Mouse (Mus musculus): Measurements from ENCODE around the gene Vwa3b. TPM values are rescaled to one million over a fixed set of nuclear protein-coding genes. Genes with fewer than 3 reads are reported as not detected.

The Vwa3b gene
- total RNA-seq (2017): 0.96 to 1.6 TPM in 2 of 3 replicates, not detected in the other

GRCm38 (mm10) chr1:37025962-37026686 lies at the start of gene Vwa3b:
Gene Vwa3b, plus strand, starts transcription at chr1:37026596.
- ATAC-seq (replicated peaks; ENCODE audit: insufficient number of reproducible peaks, low FRiP score, low TSS enrichment, poor library complexity, severe bottlenecking): no peak

GRCm38 (mm10) chr1:36976770-36977169 lies 49.6 kb upstream of the Vwa3b start:
- no peak for ATAC-seq (replicated peaks; ENCODE audit: insufficient number of reproducible peaks, low FRiP score, low TSS enrichment, poor library complexity, severe bottlenecking)

GRCm38 (mm10) chr1:36982191-36982961 lies 44.0 kb upstream of the Vwa3b start:
- ATAC-seq (replicated peaks; ENCODE audit: insufficient number of reproducible peaks, low FRiP score, low TSS enrichment, poor library complexity, severe bottlenecking): no peak

- no peak for ATAC-seq (replicated peaks; ENCODE audit: insufficient number of reproducible peaks, low FRiP score, low TSS enrichment, poor library complexity, severe bottlenecking)
These were observed 42.6 kb upstream of the Vwa3b start for GRCm38 (mm10) chr1:36983754-36984153.

GRCm38 (mm10) chr1:36984406-36984805 lies 42.0 kb upstream of the Vwa3b start:
- no peak for ATAC-seq (replicated peaks; ENCODE audit: insufficient number of reproducible peaks, low FRiP score, low TSS enrichment, poor library complexity, severe bottlenecking)

GRCm38 (mm10) chr1:36985896-36986295 lies 40.5 kb upstream of the Vwa3b start:
- no peak for ATAC-seq (replicated peaks; ENCODE audit: insufficient number of reproducible peaks, low FRiP score, low TSS enrichment, poor library complexity, severe bottlenecking)

- ATAC-seq (replicated peaks; ENCODE audit: insufficient number of reproducible peaks, low FRiP score, low TSS enrichment, poor library complexity, severe bottlenecking): no peak
These were observed 39.8 kb upstream of the Vwa3b start for GRCm38 (mm10) chr1:36986396-36987160.

- peak; percentile 92 for ATAC-seq (replicated peaks; ENCODE audit: insufficient number of reproducible peaks, low FRiP score, low TSS enrichment, poor library complexity, severe bottlenecking)
These were observed 38.9 kb upstream of the Vwa3b start for GRCm38 (mm10) chr1:36987172-36988148.

GRCm38 (mm10) chr1:36988161-36988560 lies 38.2 kb upstream of the Vwa3b start:
- ATAC-seq (replicated peaks; ENCODE audit: insufficient number of reproducible peaks, low FRiP score, low TSS enrichment, poor library complexity, severe bottlenecking): no peak

- no peak for ATAC-seq (replicated peaks; ENCODE audit: insufficient number of reproducible peaks, low FRiP score, low TSS enrichment, poor library complexity, severe bottlenecking)
These were observed 37.8 kb upstream of the Vwa3b start for GRCm38 (mm10) chr1:36988561-36988960.

GRCm38 (mm10) chr1:36994296-36994695 lies 32.1 kb upstream of the Vwa3b start:
- ATAC-seq (replicated peaks; ENCODE audit: insufficient number of reproducible peaks, low FRiP score, low TSS enrichment, poor library complexity, severe bottlenecking): no peak

- no peak for ATAC-seq (replicated peaks; ENCODE audit: insufficient number of reproducible peaks, low FRiP score, low TSS enrichment, poor library complexity, severe bottlenecking)
These were observed 30.6 kb upstream of the Vwa3b start for GRCm38 (mm10) chr1:36995760-36996159.

- no peak for ATAC-seq (replicated peaks; ENCODE audit: insufficient number of reproducible peaks, low FRiP score, low TSS enrichment, poor library complexity, severe bottlenecking)
These were observed 29.7 kb upstream of the Vwa3b start for GRCm38 (mm10) chr1:36996561-36997213.

- ATAC-seq (replicated peaks; ENCODE audit: insufficient number of reproducible peaks, low FRiP score, low TSS enrichment, poor library complexity, severe bottlenecking): peak; percentile 87
These were observed 26.1 kb upstream of the Vwa3b start for GRCm38 (mm10) chr1:37000307-37000706.

GRCm38 (mm10) chr1:37001636-37002315 lies 24.6 kb upstream of the Vwa3b start:
- ATAC-seq (replicated peaks; ENCODE audit: insufficient number of reproducible peaks, low FRiP score, low TSS enrichment, poor library complexity, severe bottlenecking): no peak

- no peak for ATAC-seq (replicated peaks; ENCODE audit: insufficient number of reproducible peaks, low FRiP score, low TSS enrichment, poor library complexity, severe bottlenecking)
These were observed 23.9 kb upstream of the Vwa3b start for GRCm38 (mm10) chr1:37002316-37003008.

- ATAC-seq (replicated peaks; ENCODE audit: insufficient number of reproducible peaks, low FRiP score, low TSS enrichment, poor library complexity, severe bottlenecking): no peak
These were observed 21.9 kb upstream of the Vwa3b start for GRCm38 (mm10) chr1:37004533-37004932.

Data from monocyte, adult 5-6 weeks (primary cell).